Mouse (Mus musculus) lung, adult 2 months (tissue): ENCODE results near the gene Tas2r131. TPM values are rescaled to one million over a fixed set of nuclear protein-coding genes. Genes with fewer than 3 reads are reported as not detected.
"Not testable (repeated sequence)": the region's sequence is repeated elsewhere in the genome, so short reads cannot be mapped to it uniquely, and the experiment has no call there.

Experiments
- DNase-seq: peaks from one replicate; pipeline ENCODE4 v3.0.0; 2022
- H3K4me1 ChIP-seq: fragments of 200-500 bp; 2 replicates; pipeline ENCODE4 v1.6.1; 2011; ENCODE audit warnings: low read length; ENCODE audit not compliant: control insufficient read depth, insufficient read depth
- H3K4me3 ChIP-seq: fragments of 200-500 bp; replicated peaks from 2 replicates; pipeline ENCODE3; 2011; ENCODE audit warnings: low read depth, mild to moderate bottlenecking, control low read depth, low read length; ENCODE audit errors: extremely low read depth
- CTCF ChIP-seq: fragments of 200-500 bp; IDR thresholded peaks from 2 replicates; pipeline ENCODE4 v1.5.1; 2011; ENCODE audit warnings: mild to moderate bottlenecking, low read length, control low read depth; ENCODE audit not compliant: insufficient read depth
- POLR2A ChIP-seq: fragments of 200-500 bp; IDR thresholded peaks from 2 replicates; pipeline ENCODE4 v1.6.1; 2011; ENCODE audit warnings: low read depth, mild to moderate bottlenecking, control low read depth, low read length, borderline replicate concordance; ENCODE audit errors: extremely low read depth
- WGBS: fragments of 180-500 bp; shearing (Covaris S2); methylation state at CpG from one replicate; pipeline ENCODE4 v1.1.7; 2018; 5-methylcytosine and 5-hydroxymethylcytosine counted together
- polyA plus RNA-seq: library from polyadenylated mRNA; depleted of rRNA; stranded (reverse); fragments of >200 nt; gene quantifications from 2 replicates; pipeline ENCODE4 v1.2.3, GENCODE M21; 2012; rRNA removed

Gene Tas2r131
- not detected in 2 replicates for polyA plus RNA-seq

- DNase-seq, result no peak
- Histone ChIP-seq H3K4me3 (no peak within 1 kb of the TSS), H3K4me1 (no peaks in the 10 kb centered on the region)
- TF ChIP-seq CTCF, result no peak
- TF ChIP-seq POLR2A, result no peak
- WGBS, result 43% methylated on average over 1 of the region's 1 CpGs
These were observed at the start of gene Tas2r131 for GRCm38 (mm10) chr6:132957819-132958218. Tas2r131 (minus strand) TSS chr6:132957919.

DNA sequence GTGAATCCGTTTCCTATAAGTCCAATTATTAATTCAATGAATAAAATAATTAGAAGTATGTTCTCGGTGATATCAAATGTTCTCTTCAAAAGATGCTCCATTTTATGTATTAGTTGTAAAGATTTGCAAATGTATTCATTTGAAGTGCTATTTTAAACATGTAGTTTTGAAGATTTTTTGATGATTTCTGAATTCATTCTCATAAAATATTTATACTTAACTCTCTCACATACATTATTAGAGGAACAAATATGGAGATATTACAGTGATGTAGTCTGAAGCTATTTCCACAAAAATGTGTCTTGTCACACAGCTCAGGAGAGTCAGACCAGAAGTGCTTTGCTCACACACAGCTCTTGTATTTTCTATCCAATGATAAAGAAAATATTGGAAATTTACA is 23.1 kb upstream of the Tas2r131 start, which contains the start of gene Tas2r109:
TSS of gene Tas2r109 (minus strand) at position 101 of the 400 bp plus-strand sequence.
- no peak for DNase-seq
- Histone ChIP-seq H3K4me1 (no peaks in the 10 kb centered on the region), H3K4me3 (no peak within 1 kb of the TSS)
- TF ChIP-seq POLR2A (no peak), CTCF (no peak)
- WGBS, result 61% methylated on average over 2 of the region's 2 CpGs

GRCm38 (mm10) chr6:132950802-132951201 is 6.9 kb downstream of the Tas2r131 start, which contains the start of gene Tas2r129:
Tas2r129 (plus strand) TSS chr6:132951102.
- no peak for TF ChIP-seq POLR2A
- no peak for TF ChIP-seq CTCF
- H3K4me1 ChIP-seq, result no peaks in the 10 kb centered on the region
- WGBS, result 60% methylated on average over 2 of the region's 2 CpGs

DNA sequence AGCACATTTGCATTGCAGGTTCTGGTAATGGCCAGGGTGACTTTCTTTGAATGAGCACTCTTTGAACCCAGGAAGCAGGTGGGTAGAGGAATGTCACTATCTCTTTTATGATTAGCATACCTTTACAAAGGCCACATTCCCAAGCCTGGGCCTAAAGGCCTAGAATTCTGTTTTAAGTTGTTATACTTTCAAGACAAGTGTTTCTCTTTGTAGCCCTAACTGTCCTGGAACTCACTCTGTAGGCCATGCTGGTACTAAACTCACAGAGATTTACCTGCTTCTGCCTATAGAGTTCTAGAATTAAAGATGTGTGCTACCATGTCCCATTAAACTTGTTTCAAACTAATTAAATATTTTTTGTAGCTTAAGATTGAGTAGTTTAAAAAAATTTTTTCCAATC is 16.3 kb downstream of the Tas2r131 start:
- H3K4me3 ChIP-seq, H3K4me1 ChIP-seq, DNase-seq: not testable (repeated sequence)

More at GRCm38 (mm10) chr6:132950802-132951201, 6.9 kb downstream of the Tas2r131 start, which contains the start of gene Tas2r129:
- no peak for DNase-seq
- H3K4me3 ChIP-seq, result no peak within 1 kb of the TSS

DNA sequence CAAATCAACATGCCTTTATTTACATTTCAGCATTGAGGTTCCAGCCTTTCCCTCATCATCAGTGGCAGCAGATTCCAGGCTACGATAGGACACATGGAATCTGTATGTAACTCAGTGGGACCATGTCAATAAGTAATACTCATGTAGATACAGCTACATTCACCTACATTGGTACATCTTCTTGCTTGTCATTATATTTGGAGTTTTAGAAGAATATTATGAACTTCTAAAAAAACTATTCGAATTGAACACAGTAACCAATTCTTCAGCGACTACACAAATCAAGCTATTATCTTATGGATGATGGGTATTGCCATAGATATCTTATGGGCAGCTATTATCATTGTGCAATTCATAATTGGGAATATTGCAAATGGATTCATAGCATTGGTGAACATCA is 48.4 kb downstream of the Tas2r131 start, which contains the start of gene Tas2r125:
TSS of gene Tas2r125 (plus strand) at position 301 of the 400 bp plus-strand sequence.
- no peak for DNase-seq
- TF ChIP-seq CTCF (no peak), POLR2A (no peak)
- H3K4me1 ChIP-seq, result no peaks in the 10 kb centered on the region
- WGBS, result 64% methylated on average over 3 of the region's 3 CpGs
- no peak within 1 kb of the TSS for H3K4me3 ChIP-seq

Other genes starting within 250 kb of the Tas2r131 start
- gene Tas2r122, start 246.0 kb downstream of the Tas2r131 start, polyA plus RNA-seq, result not detected in 2 replicates
- gene Tas2r115, start 219.9 kb downstream of the Tas2r131 start, polyA plus RNA-seq, result not detected in 2 replicates
- gene Tas2r124, start 203.2 kb downstream of the Tas2r131 start, polyA plus RNA-seq, result not detected in 2 replicates
- not detected in 2 replicates for gene Tas2r102, start 195.8 kb downstream of the Tas2r131 start, polyA plus RNA-seq
- gene Tas2r136, start 179.8 kb downstream of the Tas2r131 start, polyA plus RNA-seq, result not detected in 2 replicates
- not detected in 2 replicates for gene Tas2r117, start 155.1 kb downstream of the Tas2r131 start, polyA plus RNA-seq
- not detected in 2 replicates for gene Tas2r123, start 110.8 kb downstream of the Tas2r131 start, polyA plus RNA-seq
- not detected in 2 replicates for gene Tas2r116, start 102.5 kb downstream of the Tas2r131 start, polyA plus RNA-seq
- not detected in 2 replicates for gene Tas2r110, start 89.9 kb downstream of the Tas2r131 start, polyA plus RNA-seq
- not detected in 2 replicates for gene Tas2r113, start 64.9 kb downstream of the Tas2r131 start, polyA plus RNA-seq
- gene Tas2r125, start 48.3 kb downstream of the Tas2r131 start, polyA plus RNA-seq, result not detected in 2 replicates
- not detected in 2 replicates for gene Tas2r129, start 6.8 kb downstream of the Tas2r131 start, polyA plus RNA-seq
- not detected in 2 replicates for gene Tas2r109, start 23.0 kb upstream of the Tas2r131 start, polyA plus RNA-seq
- gene Tas2r103, start 79.2 kb upstream of the Tas2r131 start, polyA plus RNA-seq, result not detected in 2 replicates
- not detected in 2 replicates for gene Tas2r140, start 97.9 kb upstream of the Tas2r131 start, polyA plus RNA-seq
- gene Smim10l1, start 147.0 kb upstream of the Tas2r131 start, polyA plus RNA-seq, result 83.0 and 140 TPM in 2 replicates